Mouse (Mus musculus) spleen, adult 2 months (tissue): ENCODE measurements around the gene Setd1a. TPM values are rescaled to one million over a fixed set of nuclear protein-coding genes. Genes with fewer than 3 reads are reported as not detected.
"Not testable (repeated sequence)": the region's sequence is repeated elsewhere in the genome, so short reads cannot be mapped to it uniquely, and the experiment has no call there.

Experiments
- DNase-seq, 2 experiments: peaks; one replicate each; pipeline versions ENCODE4 v3.0.0 to v3.0.0-alpha.2; 2012 to 2021; ENCODE audit warnings: low spot score in 2 of 2, low read depth in 1 of 2
- H3K27ac ChIP-seq: fragments of 200-500 bp; 2 replicates; pipeline ENCODE4 v1.5.1; 2012; ENCODE audit warnings: low read length, inconsistent platforms; ENCODE audit not compliant: insufficient read depth
- H3K27me3 ChIP-seq: fragments of 200-500 bp; 2 replicates; pipeline ENCODE4 v1.6.1; 2012; ENCODE audit warnings: mild to moderate bottlenecking, moderate library complexity, low read length, inconsistent platforms; ENCODE audit not compliant: control insufficient read depth, insufficient read depth
- H3K36me3 ChIP-seq: fragments of 200-500 bp; 2 replicates; pipeline ENCODE4 v1.6.1; 2012; ENCODE audit warnings: mild to moderate bottlenecking, low read length, inconsistent platforms; ENCODE audit not compliant: control insufficient read depth, insufficient read depth
- H3K4me1 ChIP-seq: fragments of 200-500 bp; 2 replicates; pipeline ENCODE4 v1.6.1; 2011; ENCODE audit warnings: inconsistent platforms; ENCODE audit not compliant: control insufficient read depth, insufficient read depth, insufficient read length
- H3K4me3 ChIP-seq: fragments of 200-500 bp; 2 replicates; pipeline ENCODE4 v1.5.1; 2011; ENCODE audit warnings: mild to moderate bottlenecking, inconsistent platforms; ENCODE audit not compliant: insufficient read depth, insufficient read length; ENCODE audit errors: extremely low read depth
- CTCF ChIP-seq: fragments of 200-500 bp; IDR thresholded peaks from 2 replicates; pipeline ENCODE4 v1.5.1; 2011; ENCODE audit warnings: mild to moderate bottlenecking, inconsistent platforms; ENCODE audit not compliant: insufficient read depth, insufficient read length, insufficient replicate concordance; ENCODE audit errors: extremely low read depth
- POLR2A ChIP-seq: fragments of 200-500 bp; IDR thresholded peaks from 2 replicates; pipeline ENCODE4 v1.6.1; 2011; ENCODE audit warnings: low read depth, low read length, inconsistent platforms
- WGBS: fragments of 180-500 bp; shearing (Covaris S2); methylation state at CpG from one replicate; pipeline ENCODE4 v1.1.7; 2018; 5-methylcytosine and 5-hydroxymethylcytosine counted together
- polyA plus RNA-seq: library from polyadenylated mRNA; depleted of rRNA; stranded (reverse); fragments of >200 nt; gene quantifications from 2 replicates; pipeline ENCODE4 v1.2.3, GENCODE M21; 2012

Setd1a gene
- polyA plus RNA-seq, 1 experiment, result 14.9 TPM

GRCm38 (mm10) chr7:127771262-127771661, 5.2 kb upstream of the Setd1a start:
- no peak overlapping the region for H3K4me3 ChIP-seq
- TF ChIP-seq CTCF (no peak), POLR2A (no peak)
- DNase-seq, result no peak
- 56% methylated on average over 5 of the region's 5 CpGs for WGBS
- no peaks in the 10 kb centered on the region for H3K36me3 ChIP-seq
- no peaks in the 10 kb centered on the region for H3K27me3 ChIP-seq
- H3K4me1 ChIP-seq, result peaks cover 3% of the 10 kb centered on the region; the same call in 1 of the 2 replicates
- no peak overlapping the region for H3K27ac ChIP-seq

- 76% methylated on average over 3 of the region's 3 CpGs for WGBS
- no peak for DNase-seq
- TF ChIP-seq CTCF (no peak), POLR2A (no peak)
- no peaks in the 10 kb centered on the region for H3K36me3 ChIP-seq
- H3K27me3 ChIP-seq, result no peaks in the 10 kb centered on the region
- peaks cover 3% of the 10 kb centered on the region; the same call in 1 of the 2 replicates for H3K4me1 ChIP-seq
- no peak overlapping the region for H3K4me3 ChIP-seq
- no peak overlapping the region for H3K27ac ChIP-seq
These were observed 4.4 kb upstream of the Setd1a start for GRCm38 (mm10) chr7:127772080-127772479.

- H3K36me3 ChIP-seq, result no peaks in the 10 kb centered on the region
- H3K27me3 ChIP-seq, result no peaks in the 10 kb centered on the region
- TF ChIP-seq POLR2A, result no peak
- TF ChIP-seq CTCF, result no peak
- H3K27ac ChIP-seq, result no peak overlapping the region
- no peak overlapping the region for H3K4me3 ChIP-seq
- 95% methylated on average over 1 of the region's 1 CpGs for WGBS
- peaks cover 3% of the 10 kb centered on the region; the same call in 1 of the 2 replicates for H3K4me1 ChIP-seq
- no peak for DNase-seq
These were observed 3.9 kb upstream of the Setd1a start for GRCm38 (mm10) chr7:127772557-127772956.

- no peaks in the 10 kb centered on the region for H3K36me3 ChIP-seq
- H3K27ac ChIP-seq, result no peak overlapping the region
- peak; percentile 62 to 63 for DNase-seq
- H3K4me3 ChIP-seq, result no peak overlapping the region
- H3K27me3 ChIP-seq, result no peaks in the 10 kb centered on the region
- peaks cover 8% of the 10 kb centered on the region; the same call in 1 of the 2 replicates for H3K4me1 ChIP-seq
- no peak for TF ChIP-seq POLR2A
- peak; percentile 88 for TF ChIP-seq CTCF
- 43% methylated on average over 9 of the region's 9 CpGs for WGBS
These were observed 2.6 kb upstream of the Setd1a start for GRCm38 (mm10) chr7:127773664-127774384.

GRCm38 (mm10) chr7:127775837-127776236, 633 bp upstream of the Setd1a start:
- H3K27ac ChIP-seq, H3K36me3 ChIP-seq, H3K4me3 ChIP-seq, DNase-seq, H3K27me3 ChIP-seq, H3K4me1 ChIP-seq: not testable (repeated sequence)
- 74% methylated on average over 7 of the region's 7 CpGs for WGBS

GRCm38 (mm10) chr7:127776878-127777473, 506 bp downstream of the Setd1a start:
- peak; percentile 94 to 95 for DNase-seq
- H3K27ac ChIP-seq, result peak overlapping the region; percentile 96
- no peak for TF ChIP-seq POLR2A
- TF ChIP-seq CTCF, result no peak
- H3K4me3 ChIP-seq, result peak overlapping the region; percentile 95
- under 1% methylated on average over 68 of the region's 70 CpGs for WGBS
- peaks cover 5% of the 10 kb centered on the region; the same call in 1 of the 2 replicates for H3K4me1 ChIP-seq
- no peaks in the 10 kb centered on the region for H3K27me3 ChIP-seq
- H3K36me3 ChIP-seq, result peaks cover 7% of the 10 kb centered on the region
